Mouse (Mus musculus) embryonic fibroblast, embryonic 13.5 days (primary cell): ENCODE data around the gene Rabgef1. TPM values are rescaled to one million over a fixed set of nuclear protein-coding genes. Genes with fewer than 3 reads are reported as not detected.

ENCODE experiments used
- H3K27ac ChIP-seq: 2 replicates; pipeline ENCODE4 v1.5.1; 2012; ENCODE audit warnings: low read length, control low read depth, inconsistent platforms; ENCODE audit not compliant: insufficient read depth
- H3K4me1 ChIP-seq: 2 replicates; pipeline ENCODE4 v1.6.1; 2011; ENCODE audit warnings: low read length; ENCODE audit not compliant: control insufficient read depth, insufficient read depth
- H3K4me3 ChIP-seq: 2 replicates; pipeline ENCODE4 v1.5.1; 2011; ENCODE audit warnings: mild to moderate bottlenecking, control low read depth, low read length; ENCODE audit not compliant: insufficient read depth
- CTCF ChIP-seq: IDR thresholded peaks from 2 replicates; pipeline ENCODE4 v1.5.1; 2011; ENCODE audit warnings: mild to moderate bottlenecking, control low read depth, low read length, moderate library complexity, borderline replicate concordance; ENCODE audit not compliant: insufficient read depth
- POLR2A ChIP-seq: IDR thresholded peaks from 2 replicates; pipeline ENCODE4 v1.6.1; 2011; ENCODE audit warnings: low read depth, mild to moderate bottlenecking, control low read depth, low read length, moderate library complexity
- polyA plus RNA-seq: library from polyadenylated mRNA; stranded (reverse); fragments of >200 nt; gene quantifications from 2 replicates; pipeline ENCODE4 v1.2.4, GENCODE M21; 2011; ENCODE audit warnings: low read depth; ENCODE audit not compliant: missing spikeins, insufficient read length

Gene Rabgef1
- polyA plus RNA-seq, 1 experiment, result 21.8 TPM

DNA sequence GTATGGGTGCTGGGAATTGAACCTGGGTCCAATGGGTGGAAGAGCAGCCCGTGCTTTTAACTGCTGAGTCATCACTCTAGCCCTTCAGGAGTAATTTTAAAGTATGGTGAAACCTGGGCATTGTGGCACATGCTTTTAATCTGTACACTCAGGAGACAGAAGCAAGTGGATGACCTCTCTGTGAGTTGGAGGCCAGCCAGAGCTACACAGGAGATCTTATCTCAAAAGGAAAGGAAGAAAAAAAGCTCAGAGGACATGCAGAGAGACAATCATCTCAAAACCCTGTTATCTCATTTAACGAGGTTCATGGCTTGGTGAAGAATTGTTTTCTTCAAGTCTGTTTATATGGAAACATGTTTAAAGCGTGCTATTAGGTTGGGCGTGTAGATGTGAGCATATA, 32.4 kb downstream of the Rabgef1 start:
- H3K4me1 ChIP-seq, result no peaks in the 10 kb centered on the region; the same call in 1 of the 2 replicates
- TF ChIP-seq POLR2A, result no peak
- no peak for TF ChIP-seq CTCF
- H3K4me3 ChIP-seq, result no peak overlapping the region
- H3K27ac ChIP-seq, result no peak overlapping the region

DNA sequence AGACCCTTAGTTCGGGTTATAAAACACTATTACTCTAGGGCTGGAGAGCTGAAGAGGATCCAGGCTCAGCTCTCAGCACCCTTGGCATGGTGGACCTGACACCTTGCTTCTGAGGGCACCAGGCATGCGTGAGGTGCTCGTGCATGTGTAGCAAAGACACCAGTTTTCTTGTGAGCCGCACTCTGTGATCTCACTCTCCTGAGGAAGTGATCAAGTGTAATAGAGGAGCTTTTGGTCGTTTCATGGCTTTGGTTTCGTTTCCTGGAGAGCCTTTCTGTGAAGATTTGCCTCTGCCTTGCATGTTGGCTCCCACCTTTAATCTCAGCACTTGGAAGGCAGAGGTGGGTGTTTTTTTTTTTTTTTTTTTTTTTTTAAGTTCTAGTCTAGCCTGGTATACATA, 33.0 kb downstream of the Rabgef1 start:
- no peak overlapping the region for H3K4me3 ChIP-seq
- H3K27ac ChIP-seq, result no peak overlapping the region
- no peaks in the 10 kb centered on the region; the same call in 1 of the 2 replicates for H3K4me1 ChIP-seq
- no peak for TF ChIP-seq CTCF
- no peak for TF ChIP-seq POLR2A

DNA sequence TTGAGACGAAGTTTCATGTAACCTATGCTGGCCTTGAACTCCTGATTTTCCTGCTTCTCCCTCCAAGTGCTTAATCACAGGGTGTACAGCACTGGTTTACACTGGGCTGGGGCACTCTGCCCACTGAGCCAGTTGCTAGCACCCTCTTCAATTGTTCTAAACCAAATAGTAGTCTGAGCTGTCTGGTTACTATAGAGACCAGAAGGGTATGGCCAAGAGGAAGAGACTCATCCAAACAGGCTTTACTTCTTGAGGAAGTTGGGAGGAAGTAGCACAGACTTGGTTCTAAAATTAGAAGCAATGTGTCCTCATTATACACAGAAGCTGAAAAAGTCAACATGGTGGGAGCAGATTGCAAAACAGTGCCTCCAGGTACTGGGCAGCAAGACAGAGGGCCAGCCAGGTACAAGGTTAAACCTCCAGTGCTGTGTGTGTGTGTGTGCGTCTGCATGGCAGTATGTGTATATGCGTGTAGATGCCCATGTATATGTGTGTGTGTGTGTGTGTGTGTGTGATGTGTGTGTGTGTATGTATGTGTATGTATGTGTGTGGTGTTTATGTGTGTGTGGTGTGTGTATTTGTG, 33.9 kb downstream of the Rabgef1 start:
- Histone ChIP-seq H3K4me3 (no peak overlapping the region), H3K27ac (no peak overlapping the region), H3K4me1 (no peaks in the 10 kb centered on the region; the same call in 1 of the 2 replicates)
- no peak for TF ChIP-seq POLR2A
- TF ChIP-seq CTCF, result no peak

DNA sequence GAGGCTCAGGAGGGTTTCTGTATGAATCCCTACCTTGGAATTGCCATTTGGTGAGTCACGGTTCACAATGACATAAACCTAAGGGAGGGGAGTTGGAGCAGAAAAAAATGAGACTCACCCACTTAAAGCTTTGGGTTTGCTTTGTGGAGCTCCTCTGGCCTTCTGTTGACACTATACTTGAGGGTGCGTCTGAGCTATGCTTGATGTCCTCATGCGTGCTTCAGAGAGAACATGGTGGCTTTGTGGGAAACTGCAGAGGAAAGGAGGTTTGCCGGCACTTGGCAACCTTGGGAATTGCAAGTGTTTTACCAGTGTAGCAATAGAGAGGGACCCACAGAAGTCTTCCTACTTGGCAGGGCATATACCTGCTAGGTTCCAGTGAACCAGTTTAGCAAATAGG, 35.7 kb downstream of the Rabgef1 start:
- H3K4me3 ChIP-seq, result no peak overlapping the region
- no peak for TF ChIP-seq CTCF
- no peak for TF ChIP-seq POLR2A
- H3K27ac ChIP-seq, result no peak overlapping the region
- H3K4me1 ChIP-seq, result no peaks in the 10 kb centered on the region; the same call in 1 of the 2 replicates

DNA sequence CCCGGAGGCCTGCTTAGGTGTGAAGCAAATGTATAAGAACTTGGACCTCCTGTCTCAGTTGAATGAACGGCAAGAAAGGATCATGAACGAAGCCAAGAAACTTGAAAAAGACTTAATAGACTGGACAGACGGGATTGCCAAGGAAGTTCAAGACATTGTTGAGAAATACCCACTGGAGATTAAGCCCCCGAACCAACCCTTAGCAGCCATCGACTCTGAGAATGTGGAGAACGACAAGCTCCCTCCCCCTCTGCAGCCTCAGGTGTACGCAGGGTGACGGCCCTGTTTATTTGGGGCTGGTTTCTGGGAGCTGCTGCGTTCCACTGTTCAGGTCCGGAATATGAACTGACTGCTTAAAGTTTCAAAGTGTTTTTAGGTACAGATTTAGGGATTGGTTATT, 41.4 kb downstream of the Rabgef1 start:
- no peak overlapping the region for H3K27ac ChIP-seq
- no peak overlapping the region for H3K4me3 ChIP-seq
- TF ChIP-seq POLR2A, result no peak
- no peak for TF ChIP-seq CTCF
- no peaks in the 10 kb centered on the region for H3K4me1 ChIP-seq

DNA sequence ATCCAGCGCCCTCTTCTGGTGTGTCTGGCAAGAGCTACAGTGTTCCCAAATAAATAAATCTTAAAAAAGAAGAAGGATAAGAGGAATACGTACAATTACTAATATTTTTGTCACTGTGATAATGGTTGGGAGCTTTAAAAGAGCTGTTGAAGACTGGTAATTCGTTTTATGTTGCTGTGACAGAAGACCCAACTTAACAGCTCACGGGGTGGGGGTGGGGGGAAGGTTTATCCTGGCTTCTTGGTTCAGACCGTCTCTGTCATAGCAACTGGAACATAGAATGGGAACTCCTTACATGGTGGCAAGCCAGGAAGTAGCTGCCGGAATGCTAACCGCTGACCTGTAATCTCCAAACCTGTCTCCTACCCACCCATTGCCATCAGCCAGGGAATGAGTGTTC, 45.2 kb downstream of the Rabgef1 start, which contains the start of gene Tmem248:
Tmem248 (plus strand) TSS at position 301 of the 400 bp plus-strand sequence.
- no peak for TF ChIP-seq CTCF
- TF ChIP-seq POLR2A, result no peak
- no peak within 1 kb of the TSS for H3K4me3 ChIP-seq
- no peaks in the 10 kb centered on the region for H3K4me1 ChIP-seq
- no peak within 1 kb of the TSS for H3K27ac ChIP-seq

DNA sequence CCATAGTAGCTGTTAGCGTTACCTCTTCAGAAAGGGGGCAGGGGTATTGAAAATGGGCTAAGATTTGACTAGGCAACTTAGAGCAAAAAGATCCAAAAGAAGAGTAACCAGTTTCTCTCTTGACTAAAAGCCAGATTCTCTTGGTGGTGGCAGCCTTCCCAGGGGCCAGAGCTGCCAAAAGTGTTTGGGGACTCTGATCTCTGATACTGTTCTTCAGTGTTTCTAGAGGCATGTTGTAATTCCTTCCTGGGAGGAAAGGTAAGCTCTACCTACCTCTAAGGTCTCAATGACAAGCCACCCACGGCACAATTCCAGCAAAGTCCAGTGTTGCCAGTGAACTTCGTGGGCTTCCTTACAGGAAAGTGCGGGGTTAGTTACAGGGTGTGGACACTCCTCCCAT, 45.8 kb downstream of the Rabgef1 start:
- TF ChIP-seq POLR2A (no peak), CTCF (no peak)

DNA sequence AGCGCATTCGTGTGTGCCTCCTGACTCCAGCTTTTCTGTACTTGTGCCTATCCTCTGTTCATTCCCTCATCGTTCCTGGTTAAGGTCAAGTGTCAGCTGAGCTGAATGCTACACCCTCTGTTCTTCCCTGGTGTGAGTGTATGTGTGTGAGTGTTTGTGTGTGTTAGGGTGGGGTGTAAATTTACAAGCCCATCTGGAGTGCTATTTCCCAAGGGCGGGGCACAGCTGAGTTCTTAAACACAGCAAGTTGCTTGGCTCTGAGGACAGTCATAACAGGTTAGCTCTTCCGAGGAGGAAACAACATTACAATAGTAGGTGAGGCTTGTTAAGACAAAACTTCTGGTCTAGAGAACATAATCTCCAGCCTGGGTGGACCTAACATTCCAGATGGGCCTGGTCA, 46.7 kb downstream of the Rabgef1 start:
- Histone ChIP-seq H3K27ac (no peak overlapping the region), H3K4me3 (no peak overlapping the region), H3K4me1 (no peaks in the 10 kb centered on the region)
- TF ChIP-seq CTCF, result no peak
- no peak for TF ChIP-seq POLR2A

More for the DNA sequence above, 45.8 kb downstream of the Rabgef1 start:
- Histone ChIP-seq H3K4me3 (no peak overlapping the region), H3K27ac (no peak overlapping the region), H3K4me1 (no peaks in the 10 kb centered on the region)

DNA sequence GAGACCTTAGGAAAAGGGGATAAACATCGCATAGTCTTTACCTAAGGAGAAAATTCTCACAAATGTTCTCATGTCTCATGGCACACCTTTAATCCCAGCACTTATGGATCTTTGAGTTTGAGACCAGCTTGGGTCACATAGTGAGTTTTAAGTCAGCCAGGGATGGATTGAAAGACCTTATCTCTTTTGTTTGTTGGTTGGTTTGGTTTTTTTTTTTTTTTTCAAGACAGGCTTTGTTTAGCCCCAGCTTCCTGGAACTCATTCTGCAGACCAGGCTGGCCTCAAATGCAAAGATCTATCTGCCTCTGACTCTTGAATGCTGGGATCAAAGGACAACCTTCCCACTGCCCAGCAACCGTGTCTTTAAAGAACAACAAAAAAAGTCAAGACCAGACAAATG, 49.7 kb downstream of the Rabgef1 start:
- Histone ChIP-seq H3K4me1 (no peaks in the 10 kb centered on the region), H3K4me3 (peak overlapping the region; percentile 90), H3K27ac (peak overlapping the region; percentile 29; the same call in 1 of the 2 replicates)
- TF ChIP-seq POLR2A, result no peak
- TF ChIP-seq CTCF, result no peak

DNA sequence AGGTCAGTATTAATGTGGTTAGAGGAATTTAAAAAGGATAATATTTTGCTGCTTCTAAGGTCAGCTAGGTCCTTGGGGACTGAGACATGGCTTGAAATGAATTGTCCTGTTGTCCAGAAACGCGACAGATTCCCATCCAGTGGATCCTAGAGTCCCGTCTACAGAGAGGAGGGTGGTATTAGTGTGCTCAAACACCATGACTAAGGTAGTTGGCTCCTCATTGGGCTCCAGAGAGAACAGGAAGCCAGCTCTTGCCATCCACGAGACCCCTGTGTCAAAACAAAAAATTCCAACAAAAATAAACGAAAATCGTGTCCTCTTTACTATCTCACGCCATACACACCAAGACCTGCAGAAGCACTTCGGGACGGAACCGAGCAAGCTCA, 50.2 kb downstream of the Rabgef1 start:
- Histone ChIP-seq H3K27ac (peak overlapping the region; percentile 29), H3K4me3 (peak overlapping the region; percentile 90), H3K4me1 (peaks cover under 1% of the 10 kb centered on the region; the same call in 1 of the 2 replicates)
- no peak for TF ChIP-seq POLR2A
